Comparison of ENCODE assay signal across 17 mouse cellular contexts in the genomic region with DNA sequence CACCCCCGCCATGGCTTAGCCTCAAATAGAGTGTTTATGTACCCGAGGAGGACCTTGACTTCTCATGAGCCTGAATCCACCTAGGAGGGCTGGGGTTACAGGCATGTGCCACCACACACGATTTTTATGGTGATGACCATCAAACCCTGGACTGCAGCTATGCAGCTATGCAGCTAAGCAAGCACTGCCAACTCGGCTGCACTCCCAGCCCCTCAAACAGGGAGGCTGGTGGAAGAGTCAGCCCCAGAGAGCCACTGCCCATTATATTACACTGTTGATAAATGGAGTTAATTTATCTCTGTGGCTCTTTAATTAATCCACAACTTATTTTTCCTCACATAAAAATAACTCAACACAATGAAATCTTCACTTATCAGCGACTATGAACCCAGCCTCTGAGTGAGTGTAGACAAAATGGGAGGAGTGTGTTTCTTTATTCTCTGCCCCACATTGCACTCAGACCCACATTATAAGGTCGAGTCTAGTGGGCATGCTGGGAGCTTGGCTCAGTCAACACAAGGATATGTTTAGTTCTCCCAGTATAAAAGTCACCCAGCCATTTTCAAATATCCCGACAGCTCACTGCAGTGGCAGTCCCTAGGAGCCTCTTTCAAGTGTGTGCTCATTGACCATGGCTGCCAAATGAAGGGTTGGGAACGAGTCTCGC.
"Had no signal": no experiment of that assay in that cellular context is flagged by ENCODE, and none has a peak within 500 bp of the region (broad histone marks: within the 10 kb centered on the region; RNA-seq: fewer than 3 reads in every experiment).

No protein-coding gene starts in this region.

- H3K4me1 ChIP-seq: neural tube, embryonic 12.5 days had no signal

- ATAC-seq: intestine, postnatal 0 days; midbrain, embryonic 13.5 days had no signal

- H3K9ac ChIP-seq: liver, embryonic 13.5 days; midbrain, embryonic 13.5 days; neural tube, embryonic 12.5 days had no signal

- DNase-seq: kidney, adult 2 months; kidney, postnatal 25 days; layer of hippocampus, adult 9-11 months; liver, embryonic 13.5 days; lung, adult 2 months; lung, postnatal 14 days; lung, postnatal 4 days; right cerebral cortex, adult 18-20 months; right cerebral cortex, postnatal 14 days; right cerebral cortex, postnatal 4 days; thymus, postnatal 25 days had no signal

- H3K9me3 ChIP-seq: liver, embryonic 13.5 days; midbrain, embryonic 13.5 days; neural tube, embryonic 12.5 days had no signal

- H3K36me3 ChIP-seq: liver, embryonic 13.5 days had no signal

- H3K27me3 ChIP-seq: liver, embryonic 13.5 days; midbrain, embryonic 13.5 days; neural tube, embryonic 12.5 days had no signal

- H3K4me3 ChIP-seq: layer of hippocampus, adult 2 months; left cerebral cortex, adult 2 months; liver, embryonic 13.5 days; midbrain, embryonic 13.5 days; neural tube, embryonic 12.5 days had no signal

- H3K4me2 ChIP-seq: liver, embryonic 13.5 days; midbrain, embryonic 13.5 days; neural tube, embryonic 12.5 days had no signal

- H3K27ac ChIP-seq: kidney, postnatal 0 days; layer of hippocampus, adult 2 months; left cerebral cortex, adult 2 months; liver, embryonic 13.5 days; midbrain, embryonic 13.5 days; neural tube, embryonic 12.5 days had no signal
